Mouse (Mus musculus): ENCODE results near the gene Amph. TPM values are rescaled to one million over a fixed set of nuclear protein-coding genes. Genes with fewer than 3 reads are reported as not detected.

Gene Amph
- polyA plus RNA-seq, 1 experiment from 2014 or later, result 1.6 TPM

DNA sequence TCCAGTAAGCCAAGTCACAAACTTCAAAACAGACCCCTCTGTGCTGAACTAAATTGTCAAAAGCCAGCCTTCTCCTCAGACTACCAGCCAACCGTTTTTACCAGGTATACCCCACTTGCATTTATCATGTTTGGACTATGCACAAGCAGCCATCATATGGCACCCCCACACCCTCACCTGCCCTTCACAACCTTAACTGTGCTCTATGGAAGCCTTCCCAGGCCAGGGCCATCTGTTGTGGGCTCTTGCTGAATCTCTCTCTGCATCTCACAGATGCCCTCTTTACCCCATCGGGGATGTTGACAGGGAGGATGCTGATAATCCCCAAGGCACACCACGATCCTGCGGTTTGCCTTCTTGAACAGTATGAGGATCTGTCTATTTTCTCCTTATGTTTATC, 77.9 kb downstream of the Amph start:
- in situ Hi-C loops (cut with MboI; ENCODE audit: low pct_unique_long_range_greater_than_20kb), result no loop called here
- CTCF ChIA-PET, result no interaction called here
- DNase-seq (ENCODE audit: low read depth, low spot score), result no peak
- POLR2A ChIA-PET, result no interaction called here
- no peaks in the 10 kb centered on the region for H3K27me3 ChIP-seq
- ATAC-seq, result no peak
- no peak for TF ChIP-seq CTCF (IDR thresholded peaks at IDR 0.05)

DNA sequence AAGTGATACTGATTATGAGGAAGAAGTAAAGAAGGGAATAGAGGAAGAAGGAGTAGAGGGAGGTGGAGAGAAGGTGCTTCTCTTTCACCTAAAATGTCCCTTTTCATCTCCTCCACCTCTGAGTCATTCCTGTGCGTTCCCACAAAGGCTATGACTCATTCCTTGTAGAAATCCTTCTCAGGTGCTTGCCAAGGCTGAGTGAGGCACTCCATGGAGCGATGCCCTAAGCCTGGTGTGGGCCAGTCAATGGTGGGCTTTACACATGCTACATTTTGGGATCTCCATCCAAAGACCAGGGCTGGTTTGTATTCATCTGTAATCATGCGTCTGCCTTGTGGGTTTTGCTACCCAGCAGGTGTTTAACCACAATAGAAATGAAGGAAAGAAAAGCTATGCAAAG, 78.9 kb downstream of the Amph start:
- CTCF ChIA-PET, result no interaction called here
- no peak for TF ChIP-seq CTCF (IDR thresholded peaks at IDR 0.05)
- no peak for DNase-seq (ENCODE audit: low read depth, low spot score)
- no peaks in the 10 kb centered on the region for H3K27me3 ChIP-seq
- POLR2A ChIA-PET, result no interaction called here
- in situ Hi-C loops (cut with MboI; ENCODE audit: low pct_unique_long_range_greater_than_20kb), result no loop called here
- ATAC-seq, result peak; percentile 63

DNA sequence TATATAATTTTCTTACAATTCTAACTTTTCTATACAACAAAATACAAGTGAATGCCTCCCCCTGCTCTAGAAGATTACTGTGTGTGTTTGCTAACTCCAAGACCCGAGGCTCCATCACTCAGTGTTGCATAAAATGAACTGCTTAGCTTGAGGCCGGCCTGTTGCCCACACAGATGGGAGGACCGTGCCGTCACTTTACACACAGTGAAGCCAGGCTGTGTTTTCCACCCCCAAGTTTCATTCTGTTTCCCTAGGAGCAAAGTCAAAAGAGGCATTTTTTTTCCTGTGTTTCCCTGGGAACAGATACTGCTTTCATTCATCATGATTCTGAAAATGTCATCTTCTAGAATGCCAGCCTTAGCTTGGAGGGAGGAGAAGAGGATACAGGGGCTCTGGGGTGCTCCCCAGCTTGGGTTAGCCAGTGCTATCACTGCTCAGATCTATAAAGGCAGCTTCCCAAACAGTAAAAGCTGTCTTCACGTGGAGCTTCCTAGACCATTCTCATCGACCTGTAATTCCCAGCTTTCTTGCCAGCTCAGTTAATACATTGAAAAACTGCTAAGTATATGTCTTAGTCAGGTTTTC, 79.9 kb downstream of the Amph start:
- ATAC-seq (no peak), DNase-seq (ENCODE audit: low read depth, low spot score) (no peak)

DNA sequence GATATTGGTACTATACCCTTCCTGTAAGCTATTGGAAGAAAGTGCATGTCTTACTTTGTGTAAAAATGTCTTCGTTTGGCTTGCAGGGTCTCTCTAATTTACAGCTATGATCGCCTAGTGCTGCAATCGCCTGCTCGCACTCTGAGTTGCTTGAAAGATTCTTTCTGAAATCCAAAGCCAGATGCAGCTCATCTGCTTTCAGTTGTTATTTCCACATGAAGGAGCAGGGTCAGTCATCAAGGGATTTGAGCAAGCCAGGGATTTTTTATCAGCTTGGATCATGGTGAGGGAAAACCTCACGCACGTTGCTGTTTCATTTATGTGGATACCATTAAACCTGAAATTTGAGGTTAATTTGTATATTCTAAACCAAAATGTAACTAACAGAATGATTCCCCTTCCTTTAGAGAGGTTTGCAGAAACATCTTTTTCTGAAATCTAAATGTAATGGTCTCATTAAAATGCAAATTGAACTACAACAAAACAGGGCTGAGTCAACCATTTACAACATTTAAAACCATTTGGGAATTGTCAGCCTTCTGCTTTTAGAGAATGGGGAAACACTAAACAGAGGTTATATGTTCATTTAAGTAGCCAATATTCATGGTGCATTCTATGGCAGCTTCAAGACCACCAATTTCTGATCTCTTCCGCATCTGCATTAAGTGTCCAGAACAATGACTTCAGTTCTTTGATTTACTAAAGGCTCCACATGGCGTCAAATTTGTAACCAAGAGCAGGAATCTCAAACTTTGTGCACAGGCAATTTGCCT, 84.1 kb downstream of the Amph start:
- no peak for DNase-seq (ENCODE audit: low read depth, low spot score)
- ChIA-PET POLR2A (no interaction called here), CTCF (interaction anchor here (0.9 to 1.5 kb wide), 2 partner anchors 11 to 19 kb away, joined by 3 to 4 read pairs; no protein-coding TSS in a partner anchor)
- no peak for TF ChIP-seq CTCF (IDR thresholded peaks at IDR 0.05)
- in situ Hi-C loops (cut with MboI; ENCODE audit: low pct_unique_long_range_greater_than_20kb), result no loop called here
- ATAC-seq, result no peak
- H3K27me3 ChIP-seq, result no peaks in the 10 kb centered on the region

More for the DNA sequence above, 79.9 kb downstream of the Amph start:
- POLR2A ChIA-PET, result no interaction called here
- in situ Hi-C loops (cut with MboI; ENCODE audit: low pct_unique_long_range_greater_than_20kb), result no loop called here
- CTCF ChIA-PET, result no interaction called here
- no peaks in the 10 kb centered on the region for H3K27me3 ChIP-seq
- TF ChIP-seq CTCF (IDR thresholded peaks at IDR 0.05), result no peak

DNA sequence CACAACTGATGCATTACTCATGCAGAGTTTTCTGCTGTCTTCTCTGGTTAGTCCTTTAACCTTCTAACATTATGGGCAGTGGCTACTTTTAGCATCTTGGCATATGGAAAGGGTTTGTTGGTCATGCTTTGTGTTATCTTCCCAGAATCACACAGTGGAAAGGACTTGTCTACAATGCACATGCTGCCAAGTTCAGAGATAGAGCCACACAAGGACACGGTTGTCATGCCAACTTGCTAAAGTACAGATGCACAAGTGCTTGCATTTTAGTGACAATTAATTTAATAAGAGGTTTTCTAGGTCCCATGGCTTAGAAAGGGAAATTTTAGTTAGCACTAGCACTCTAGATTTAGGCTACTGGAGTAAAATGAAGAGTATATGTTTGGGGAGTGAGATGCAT, 104.1 kb downstream of the Amph start:
- DNase-seq (ENCODE audit: low read depth, low spot score) (no peak), ATAC-seq (no peak)
- no peak for TF ChIP-seq CTCF (IDR thresholded peaks at IDR 0.05)
- in situ Hi-C loops (cut with MboI; ENCODE audit: low pct_unique_long_range_greater_than_20kb), result no loop called here
- no peaks in the 10 kb centered on the region for H3K27me3 ChIP-seq
- ChIA-PET CTCF (no interaction called here), POLR2A (no interaction called here)

DNA sequence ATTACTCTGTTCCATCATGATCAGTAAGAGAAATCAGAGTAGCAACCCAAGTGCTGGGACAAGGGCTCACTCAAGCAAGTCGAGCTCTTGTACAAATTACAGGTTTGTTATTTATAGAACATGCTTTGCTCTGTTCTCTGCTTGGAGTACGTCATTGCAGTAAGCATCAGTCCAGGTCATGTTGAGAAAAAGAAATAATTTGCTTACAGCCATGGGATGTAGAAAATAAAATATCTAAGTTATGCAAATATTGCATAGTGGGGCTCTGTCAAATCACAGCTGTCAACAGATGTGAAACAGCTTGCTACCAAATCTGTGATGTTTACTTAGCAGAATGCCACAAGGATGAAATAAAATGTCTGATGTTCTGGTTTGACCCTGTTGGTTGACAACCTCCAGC, 106.5 kb downstream of the Amph start:
- POLR2A ChIA-PET, result no interaction called here

DNA sequence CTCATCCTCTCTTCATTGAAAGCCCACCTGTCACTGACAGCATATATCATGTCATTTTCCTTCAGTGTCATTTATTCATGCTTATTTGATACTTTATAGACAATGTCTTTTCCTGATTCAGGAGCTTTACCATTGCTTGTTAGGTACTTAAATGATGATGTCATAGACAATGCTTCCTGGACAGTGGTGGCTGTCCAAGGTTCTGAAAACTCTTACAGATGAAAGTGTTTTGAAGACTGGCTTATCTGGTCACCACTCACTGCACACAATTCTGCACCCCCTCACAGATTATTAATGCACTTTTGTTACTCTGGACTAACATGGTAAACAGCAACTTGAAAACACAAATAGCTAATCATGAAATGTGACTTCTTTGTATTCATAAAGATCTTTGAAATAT, 124.3 kb downstream of the Amph start:
- DNase-seq (ENCODE audit: low read depth, low spot score) (no peak), ATAC-seq (no peak)
- H3K27me3 ChIP-seq, result no peaks in the 10 kb centered on the region
- CTCF ChIA-PET, result interaction anchor here (0.6 kb wide), 1 partner anchor 9 kb away, joined by 3 read pairs; no protein-coding TSS in a partner anchor
- TF ChIP-seq CTCF (IDR thresholded peaks at IDR 0.05), result no peak
- POLR2A ChIA-PET, result no interaction called here
- in situ Hi-C loops (cut with MboI; ENCODE audit: low pct_unique_long_range_greater_than_20kb), result no loop called here

More for the DNA sequence above, 106.5 kb downstream of the Amph start:
- in situ Hi-C loops (cut with MboI; ENCODE audit: low pct_unique_long_range_greater_than_20kb), result no loop called here
- ATAC-seq (no peak), DNase-seq (ENCODE audit: low read depth, low spot score) (no peak)
- no peak for TF ChIP-seq CTCF (IDR thresholded peaks at IDR 0.05)
- no peaks in the 10 kb centered on the region for H3K27me3 ChIP-seq
- CTCF ChIA-PET, result interaction anchor here (0.7 kb wide), 1 partner anchor 11 kb away, joined by 3 read pairs; no protein-coding TSS in a partner anchor

DNA sequence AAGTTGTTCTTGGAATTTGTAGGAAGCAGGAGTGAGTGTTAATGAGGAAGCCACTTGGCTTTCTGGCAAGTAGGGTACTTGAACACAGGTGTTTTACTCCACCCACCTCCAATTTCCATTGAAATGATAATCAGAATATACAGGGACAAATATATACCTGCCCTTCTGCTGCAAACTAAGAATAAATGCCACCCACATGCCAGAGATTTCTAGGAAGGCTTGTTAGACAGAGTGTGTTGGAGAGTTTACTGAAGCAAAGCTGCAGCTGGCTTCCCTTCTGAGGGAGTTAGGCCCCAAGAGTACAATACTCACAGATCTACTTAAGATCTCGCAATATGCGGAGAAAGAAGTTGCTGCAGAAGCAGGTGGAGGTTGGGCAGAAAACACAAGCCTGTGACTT, 129.4 kb downstream of the Amph start:
- no peaks in the 10 kb centered on the region for H3K27me3 ChIP-seq
- ChIA-PET CTCF (no interaction called here), POLR2A (no interaction called here)
- in situ Hi-C loops (cut with MboI; ENCODE audit: low pct_unique_long_range_greater_than_20kb), result no loop called here
- DNase-seq (ENCODE audit: low read depth, low spot score) (no peak), ATAC-seq (no peak)
- TF ChIP-seq CTCF (IDR thresholded peaks at IDR 0.05), result no peak

DNA sequence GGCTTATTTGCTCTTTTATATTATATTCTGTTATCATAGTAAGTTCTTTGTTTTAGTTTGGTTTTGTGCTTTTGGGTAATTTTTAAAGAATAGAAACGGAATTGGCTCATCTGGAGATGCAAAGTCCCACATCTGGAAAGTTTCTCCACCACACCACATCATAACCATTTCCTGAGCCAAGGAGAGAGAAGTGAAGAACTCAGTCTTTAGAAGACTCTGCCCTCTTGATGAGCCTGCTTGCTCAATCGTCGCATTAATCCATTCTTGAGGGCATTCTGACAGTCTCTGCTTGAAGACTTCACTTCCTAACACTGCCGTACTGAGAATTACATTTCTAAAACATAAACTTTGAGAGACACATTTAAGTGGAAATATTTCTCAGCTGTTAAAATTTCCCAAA, 133.9 kb downstream of the Amph start:
- CTCF ChIA-PET, result no interaction called here
- ATAC-seq, result no peak

DNA sequence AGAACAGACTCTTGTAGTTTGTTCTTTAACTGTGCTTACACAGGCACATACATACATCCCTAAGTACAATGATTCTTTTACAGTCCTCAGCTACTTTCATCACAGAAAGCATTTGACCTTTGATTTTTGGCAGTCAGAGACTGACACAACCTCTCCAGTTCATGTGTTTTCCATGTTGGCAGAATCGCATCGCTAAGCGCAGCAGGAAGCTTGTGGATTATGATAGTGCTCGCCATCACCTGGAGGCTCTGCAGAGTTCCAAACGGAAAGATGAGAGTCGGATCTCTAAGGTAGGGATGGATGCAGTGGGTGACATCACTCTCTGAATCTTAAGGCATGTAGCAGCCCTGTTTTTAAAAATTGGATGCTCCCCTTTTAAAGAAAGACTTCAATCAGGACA, 146.6 kb downstream of the Amph start:
- DNase-seq (ENCODE audit: low read depth, low spot score) (no peak), ATAC-seq (no peak)
- POLR2A ChIA-PET, result no interaction called here
- CTCF ChIA-PET, result interaction anchor here (0.7 kb wide), 1 partner anchor 14 kb away, joined by 3 read pairs; no protein-coding TSS in a partner anchor
- in situ Hi-C loops (cut with MboI; ENCODE audit: low pct_unique_long_range_greater_than_20kb), result no loop called here
- peaks cover 5% of the 10 kb centered on the region for H3K27me3 ChIP-seq
- TF ChIP-seq CTCF (IDR thresholded peaks at IDR 0.05), result no peak

More for the DNA sequence above, 133.9 kb downstream of the Amph start:
- no peaks in the 10 kb centered on the region for H3K27me3 ChIP-seq
- in situ Hi-C loops (cut with MboI; ENCODE audit: low pct_unique_long_range_greater_than_20kb), result no loop called here
- POLR2A ChIA-PET, result no interaction called here
- DNase-seq (ENCODE audit: low read depth, low spot score), result no peak
- TF ChIP-seq CTCF (IDR thresholded peaks at IDR 0.05), result no peak

DNA sequence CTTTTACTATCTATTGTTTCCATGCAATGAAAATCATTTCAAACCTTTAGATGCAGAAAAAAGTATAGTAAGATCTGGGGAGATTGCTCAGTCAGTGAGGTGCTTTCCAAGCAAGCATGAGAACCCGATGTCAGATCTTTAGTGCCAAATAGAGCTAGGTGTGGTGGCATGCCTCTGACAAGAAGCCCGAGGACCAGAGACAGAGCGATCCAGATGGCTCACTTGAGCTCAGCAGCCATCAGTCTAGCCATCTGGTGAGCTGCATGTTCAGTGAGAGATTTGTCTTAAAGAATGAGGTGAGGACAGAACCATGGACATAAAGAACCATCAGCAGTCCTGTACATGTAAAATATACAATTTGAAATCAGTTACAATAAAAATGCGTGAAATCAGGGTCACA, 149.1 kb downstream of the Amph start:
- CTCF ChIA-PET, result no interaction called here
- DNase-seq (ENCODE audit: low read depth, low spot score) (no peak), ATAC-seq (no peak)
- peaks cover 5% of the 10 kb centered on the region for H3K27me3 ChIP-seq
- TF ChIP-seq CTCF (IDR thresholded peaks at IDR 0.05), result no peak
- POLR2A ChIA-PET, result no interaction called here
- in situ Hi-C loops (cut with MboI; ENCODE audit: low pct_unique_long_range_greater_than_20kb), result no loop called here

Measured in Patski (cell line).